Mouse (Mus musculus) thymus, postnatal 0 days (tissue): Measurements from ENCODE around the gene Atf4. TPM values are rescaled to one million over a fixed set of nuclear protein-coding genes. Genes with fewer than 3 reads are reported as not detected.

ENCODE experiments used
- DNase-seq: peaks from one replicate; pipeline ENCODE4 v3.0.0-alpha.2; 2015; ENCODE audit warnings: low spot score
- polyA plus RNA-seq: library from polyadenylated mRNA; unstranded; fragments of >200 nt; fragmentation: Nextera tagmentation; extraction: Ambion mirVana; gene quantifications from 2 replicates; pipeline ENCODE4 v1.2.1, GENCODE M21; 2015

Atf4 gene
- polyA plus RNA-seq, 1 experiment from 2014 or later, result 103 TPM

- no peak for DNase-seq
Measured at GRCm38 (mm10) chr15:80279053-80279452, 24.1 kb downstream of the Atf4 start.

- peak; percentile 47 for DNase-seq
Measured at GRCm38 (mm10) chr15:80280646-80281045, 25.7 kb downstream of the Atf4 start.

GRCm38 (mm10) chr15:80286851-80287415, 31.9 kb downstream of the Atf4 start, which contains the start of gene Cacna1i:
Gene Cacna1i, plus strand, starts transcription at chr15:80287238.
- DNase-seq, result no peak

GRCm38 (mm10) chr15:80288036-80288435, 33.1 kb downstream of the Atf4 start:
- no peak for DNase-seq

- DNase-seq, result peak; percentile 88
Measured at GRCm38 (mm10) chr15:80289436-80289835, 34.5 kb downstream of the Atf4 start.

GRCm38 (mm10) chr15:80297146-80297545, 42.2 kb downstream of the Atf4 start:
- no peak for DNase-seq

GRCm38 (mm10) chr15:80303779-80304178, 48.8 kb downstream of the Atf4 start:
- DNase-seq, result no peak

- DNase-seq, result no peak
Measured at GRCm38 (mm10) chr15:80304188-80304587, 49.2 kb downstream of the Atf4 start.

- no peak for DNase-seq
Measured at GRCm38 (mm10) chr15:80306146-80306545, 51.2 kb downstream of the Atf4 start.

Other genes with a start within 250 kb of the Atf4 start
- 2.2 and 2.7 TPM in 2 replicates for gene Pdgfb, start 240.2 kb upstream of the Atf4 start, polyA plus RNA-seq
- 74.1 and 74.5 TPM in 2 replicates for gene Syngr1, start 163.8 kb upstream of the Atf4 start, polyA plus RNA-seq
- 1,085 and 1,101 TPM in 2 replicates for gene Rpl3, start 163.3 kb upstream of the Atf4 start, polyA plus RNA-seq
- 37.3 and 38.2 TPM in 2 replicates for gene Tab1, start 122.1 kb upstream of the Atf4 start, polyA plus RNA-seq
- 4.7 and 5.0 TPM in 2 replicates for gene Mgat3, start 81.5 kb upstream of the Atf4 start, polyA plus RNA-seq
- 25.3 and 27.7 TPM in 2 replicates for gene Mief1, start 21.2 kb upstream of the Atf4 start, polyA plus RNA-seq
- gene AC140267.1, start 19.3 kb upstream of the Atf4 start, polyA plus RNA-seq, result not detected in 2 replicates
- 56.7 and 58.4 TPM in 2 replicates for gene Rps19bp1, start 9.1 kb downstream of the Atf4 start, polyA plus RNA-seq
- gene Cacna1i, start 32.1 kb downstream of the Atf4 start, polyA plus RNA-seq, result 0.01 and 0.03 TPM in 2 replicates